Mouse (Mus musculus): ENCODE measurements around the gene Dld. TPM values are rescaled to one million over a fixed set of nuclear protein-coding genes. Genes with fewer than 3 reads are reported as not detected.

The Dld gene
- polyA plus RNA-seq, 1 experiment from 2014 or later: 138 TPM

- peaks cover 71% of the 10 kb centered on the region for H3K36me3 ChIP-seq
- no peak for ATAC-seq (ENCODE audit: insufficient number of reproducible peaks, insufficient read depth, low FRiP score, low TSS enrichment, low read depth)
- WGBS: 71% methylated on average over 3 of the region's 3 CpGs
Observed at GRCm38 (mm10) chr12:31290951-31291350, 60.3 kb downstream of the Dld start.

GRCm38 (mm10) chr12:31289046-31289445 lies 62.2 kb downstream of the Dld start:
- Histone ChIP-seq H3K4me2 (no peak overlapping the region), H3K4me3 (no peak overlapping the region), H3K27ac (no peak overlapping the region), H3K9me3 (no peaks in the 10 kb centered on the region), H3K36me3 (peaks cover 84% of the 10 kb centered on the region), H3K27me3 (no peaks in the 10 kb centered on the region), H3K9ac (no peak overlapping the region), H3K4me1 (peaks cover 2% of the 10 kb centered on the region)
- peak; percentile 54; the same call in 1 of the 2 replicates for ATAC-seq (ENCODE audit: insufficient number of reproducible peaks, insufficient read depth, low FRiP score, low TSS enrichment, low read depth)
- WGBS: 76% methylated on average over 10 of the region's 10 CpGs

More at GRCm38 (mm10) chr12:31290951-31291350, 60.3 kb downstream of the Dld start:
- Histone ChIP-seq H3K9ac (no peak overlapping the region), H3K4me3 (no peak overlapping the region), H3K4me2 (no peak overlapping the region), H3K27me3 (no peaks in the 10 kb centered on the region), H3K27ac (no peak overlapping the region), H3K4me1 (peaks cover 17% of the 10 kb centered on the region), H3K9me3 (no peaks in the 10 kb centered on the region)

GRCm38 (mm10) chr12:31283617-31284136 lies 67.6 kb downstream of the Dld start:
- H3K9ac ChIP-seq: no peak overlapping the region
- H3K4me2 ChIP-seq: no peak overlapping the region
- peaks cover 88% of the 10 kb centered on the region for H3K36me3 ChIP-seq
- peaks cover 20% of the 10 kb centered on the region for H3K4me1 ChIP-seq
- H3K27me3 ChIP-seq: no peaks in the 10 kb centered on the region
- peak overlapping the region; percentile 28 for H3K27ac ChIP-seq
- ATAC-seq (ENCODE audit: insufficient number of reproducible peaks, insufficient read depth, low FRiP score, low TSS enrichment, low read depth): no peak
- H3K4me3 ChIP-seq: no peak overlapping the region
- WGBS: 51% methylated on average over 4 of the region's 4 CpGs
- H3K9me3 ChIP-seq: no peaks in the 10 kb centered on the region

- H3K4me1 ChIP-seq: peaks cover 20% of the 10 kb centered on the region
Observed at GRCm38 (mm10) chr12:31283131-31283530, 68.1 kb downstream of the Dld start.

GRCm38 (mm10) chr12:31282241-31282640 lies 69.0 kb downstream of the Dld start:
- H3K9me3 ChIP-seq: no peaks in the 10 kb centered on the region
- no peak overlapping the region for H3K9ac ChIP-seq
- H3K4me2 ChIP-seq: no peak overlapping the region
- H3K27me3 ChIP-seq: no peaks in the 10 kb centered on the region
- ATAC-seq (ENCODE audit: insufficient number of reproducible peaks, insufficient read depth, low FRiP score, low TSS enrichment, low read depth): no peak
- peaks cover 24% of the 10 kb centered on the region for H3K4me1 ChIP-seq
- H3K4me3 ChIP-seq: no peak overlapping the region
- peaks cover 88% of the 10 kb centered on the region for H3K36me3 ChIP-seq
- 87% methylated on average over 5 of the region's 5 CpGs for WGBS
- H3K27ac ChIP-seq: no peak overlapping the region

More at GRCm38 (mm10) chr12:31283131-31283530, 68.1 kb downstream of the Dld start:
- WGBS: 81% methylated on average over 4 of the region's 4 CpGs
- ATAC-seq (ENCODE audit: insufficient number of reproducible peaks, insufficient read depth, low FRiP score, low TSS enrichment, low read depth): no peak
- Histone ChIP-seq H3K36me3 (peaks cover 88% of the 10 kb centered on the region), H3K9ac (no peak overlapping the region), H3K4me3 (no peak overlapping the region), H3K9me3 (no peaks in the 10 kb centered on the region), H3K27ac (no peak overlapping the region; the same call in 1 of the 2 replicates), H3K27me3 (no peaks in the 10 kb centered on the region), H3K4me2 (no peak overlapping the region)

Other genes starting within 250 kb of the Dld start
- not detected in 2 replicates for gene Gm6993, start 110.7 kb downstream of the Dld start, polyA plus RNA-seq (2015; fragmentation: Nextera tagmentation; extraction: Ambion mirVana)
- gene Lamb1, start 86.2 kb downstream of the Dld start, polyA plus RNA-seq (2015; fragmentation: Nextera tagmentation; extraction: Ambion mirVana): 61.9 and 85.0 TPM in 2 replicates
- gene Slc26a3, start 39.4 kb upstream of the Dld start, polyA plus RNA-seq (2015; fragmentation: Nextera tagmentation; extraction: Ambion mirVana): not detected in 2 replicates
- 15.1 and 16.5 TPM in 2 replicates for gene Cbll1, start 148.2 kb upstream of the Dld start, polyA plus RNA-seq (2015; fragmentation: Nextera tagmentation; extraction: Ambion mirVana)
- gene Slc26a4, start 208.5 kb upstream of the Dld start, polyA plus RNA-seq (2015; fragmentation: Nextera tagmentation; extraction: Ambion mirVana): not detected in 2 replicates

Data from embryonic facial prominence, embryonic 13.5 days (tissue).